Mouse (Mus musculus) layer of hippocampus, adult 11-12 months (tissue): ENCODE measurements around the gene Cmbl.
"Not testable (repeated sequence)": the region's sequence is repeated elsewhere in the genome, so short reads cannot be mapped to it uniquely, and the experiment has no call there.

Experiments
- DNase-seq: peaks from one replicate; pipeline ENCODE4 v3.0.0; 2022; ENCODE audit warnings: low spot score

Gene Cmbl

DNA sequence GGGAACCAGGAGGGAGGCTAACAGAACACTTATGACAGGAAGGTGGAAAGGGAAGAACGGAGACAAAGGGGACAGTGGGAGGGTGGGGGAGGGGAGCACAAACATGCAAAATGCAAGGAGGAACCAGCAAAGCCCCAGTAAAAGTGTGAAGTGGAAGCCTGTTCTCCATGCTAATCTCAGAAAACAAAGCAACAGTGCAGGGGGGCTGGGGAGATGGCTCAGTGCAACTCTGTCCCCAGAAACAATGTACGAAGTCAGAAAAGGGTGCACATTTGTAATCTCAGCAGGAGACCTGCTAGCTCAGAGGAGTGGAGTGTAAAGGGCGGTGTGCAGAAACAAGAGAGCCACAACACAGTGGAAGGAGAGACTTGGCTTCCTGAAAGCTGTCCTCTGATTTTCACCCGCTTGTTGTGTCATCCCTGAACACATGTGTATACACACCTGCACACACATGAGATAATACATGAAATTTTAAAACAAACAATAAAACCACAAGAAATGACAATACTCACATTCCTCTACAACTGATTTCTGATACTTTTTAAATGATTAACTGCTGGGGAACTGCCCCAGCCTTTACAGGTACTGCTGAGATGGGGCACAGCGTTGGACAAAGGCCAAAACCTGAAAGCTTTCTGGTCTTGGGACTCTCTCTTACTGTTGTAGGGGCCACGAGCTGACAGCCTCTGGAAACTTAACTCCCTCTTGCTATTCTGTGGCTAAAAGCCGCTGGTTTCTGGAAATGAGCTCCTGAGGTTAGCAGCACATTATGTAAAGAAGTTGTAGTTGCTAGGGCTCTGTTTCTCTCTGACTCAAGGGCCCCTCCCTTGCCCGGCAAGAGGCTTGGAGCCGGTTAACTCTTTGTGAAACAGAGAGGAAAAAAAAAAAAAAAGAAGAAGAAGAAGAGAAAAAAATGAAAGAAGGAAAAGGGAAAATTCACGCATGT is 22.9 kb upstream of the Cmbl start:
- DNase-seq = no peak

DNA sequence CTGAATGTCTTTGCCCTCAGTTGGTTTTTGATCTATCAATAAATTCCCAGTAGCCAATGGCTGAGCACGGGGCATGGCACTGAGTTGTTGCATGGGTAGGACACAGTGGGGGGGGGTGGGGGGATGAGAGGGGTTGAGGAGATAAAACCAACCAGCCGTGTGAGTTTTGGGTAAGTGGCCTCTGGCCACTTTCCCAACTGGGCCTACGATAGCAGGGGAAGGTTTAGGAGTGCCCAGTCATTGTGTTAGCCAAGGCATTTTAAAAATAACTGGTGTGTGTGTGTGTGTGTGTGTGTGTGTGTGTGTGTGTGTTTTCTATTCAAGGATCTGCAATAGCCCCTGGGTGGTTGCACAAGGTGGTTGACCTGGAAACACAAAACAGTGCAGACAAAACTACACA is 21.9 kb upstream of the Cmbl start:
- DNase-seq = no peak

DNA sequence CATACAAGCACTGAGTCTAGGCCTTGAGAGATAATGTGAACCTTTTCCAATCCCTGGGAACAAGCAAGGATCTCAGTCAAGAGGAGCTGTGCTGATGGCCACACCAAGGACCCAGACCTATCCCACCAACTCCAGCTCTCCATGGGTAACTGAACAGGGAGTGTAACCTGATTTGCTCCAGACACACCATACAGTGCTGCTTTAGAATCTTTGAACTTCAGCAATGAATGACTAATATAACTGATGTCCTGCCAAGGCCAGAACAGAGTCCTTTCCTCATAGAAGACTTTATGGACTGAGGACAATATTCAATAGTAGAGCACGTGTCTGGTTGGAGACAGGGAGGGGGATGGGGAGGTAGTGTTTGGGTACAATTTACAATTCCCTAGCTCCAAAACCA is 20.1 kb upstream of the Cmbl start:
- no peak for DNase-seq

DNA sequence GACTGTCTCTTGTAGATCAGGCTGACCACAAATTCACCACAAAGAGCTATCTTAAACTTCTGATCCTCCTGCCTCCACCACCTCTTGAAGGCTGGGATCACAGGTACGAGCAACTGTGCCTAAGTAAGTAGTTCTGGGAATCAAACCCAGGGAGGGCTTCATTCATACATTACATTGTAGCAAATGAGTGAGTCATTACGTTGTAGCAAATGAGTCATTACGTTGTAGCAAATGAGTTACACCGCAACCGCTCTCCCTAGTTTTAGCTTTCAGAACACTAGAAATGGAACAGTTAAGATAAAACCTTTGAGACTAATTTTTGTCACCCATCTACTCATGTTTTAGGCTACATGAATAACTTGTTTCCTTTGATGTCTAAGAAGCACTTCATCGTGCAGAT is 18.9 kb upstream of the Cmbl start:
- no peak for DNase-seq

DNA sequence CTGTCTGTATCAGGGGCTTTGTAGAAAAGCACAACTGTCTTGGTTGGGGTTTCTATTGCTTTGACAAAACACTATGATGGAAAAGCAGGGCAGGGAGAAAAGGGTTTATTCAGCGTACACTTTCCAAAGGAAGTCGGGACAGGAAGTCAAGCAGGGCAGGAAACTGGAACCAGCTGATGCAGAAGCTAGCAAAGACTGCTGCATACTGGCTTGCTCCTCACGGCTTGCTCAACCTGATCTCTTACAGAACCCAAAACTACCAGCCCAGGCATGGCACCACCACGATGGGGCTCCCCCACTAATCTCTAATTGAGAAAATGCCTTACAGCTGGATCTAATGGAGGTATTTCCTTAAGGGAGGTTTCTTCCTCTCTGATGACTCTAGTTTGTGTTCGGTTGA is 17.8 kb upstream of the Cmbl start:
- DNase-seq = no peak

DNA sequence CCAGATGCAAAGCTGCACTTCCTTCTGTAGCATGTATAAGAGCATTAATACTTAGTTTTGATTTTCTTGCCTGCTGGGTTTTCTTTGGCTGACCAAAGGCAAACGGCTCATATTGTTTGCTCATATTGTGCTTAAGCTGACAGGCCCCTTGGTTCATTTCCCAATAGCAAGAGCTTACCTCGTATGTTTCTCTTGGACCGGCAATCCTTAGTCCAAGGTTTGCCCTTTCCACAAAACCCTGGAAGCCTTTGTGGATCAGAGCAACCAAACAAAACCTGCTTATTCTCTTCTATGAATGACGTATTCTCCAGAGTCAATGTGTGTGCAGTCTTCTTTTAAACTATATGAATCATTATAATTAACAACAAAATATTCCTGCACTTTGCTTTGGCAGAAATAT is 14.8 kb upstream of the Cmbl start:
- DNase-seq = no peak

DNA sequence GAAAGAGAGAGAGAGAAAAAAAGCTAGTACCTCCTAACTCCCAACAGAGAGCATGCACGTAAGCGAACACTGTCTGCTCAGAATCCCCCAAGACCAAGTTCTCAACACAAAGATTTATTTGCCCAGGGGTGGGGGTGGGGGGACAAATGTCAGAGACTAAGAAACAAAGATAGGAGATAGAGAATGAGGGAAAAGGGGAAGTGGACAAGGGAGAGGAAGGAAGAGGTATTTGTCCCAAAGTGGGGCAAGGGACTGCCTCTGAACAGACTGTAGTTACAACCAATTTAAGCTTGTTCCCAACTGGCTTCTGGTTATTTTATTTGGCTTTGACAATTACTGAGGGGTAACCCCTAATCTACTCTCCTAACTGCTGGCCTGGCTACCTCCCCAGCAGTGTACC is 10.3 kb upstream of the Cmbl start:
- DNase-seq = no peak

DNA sequence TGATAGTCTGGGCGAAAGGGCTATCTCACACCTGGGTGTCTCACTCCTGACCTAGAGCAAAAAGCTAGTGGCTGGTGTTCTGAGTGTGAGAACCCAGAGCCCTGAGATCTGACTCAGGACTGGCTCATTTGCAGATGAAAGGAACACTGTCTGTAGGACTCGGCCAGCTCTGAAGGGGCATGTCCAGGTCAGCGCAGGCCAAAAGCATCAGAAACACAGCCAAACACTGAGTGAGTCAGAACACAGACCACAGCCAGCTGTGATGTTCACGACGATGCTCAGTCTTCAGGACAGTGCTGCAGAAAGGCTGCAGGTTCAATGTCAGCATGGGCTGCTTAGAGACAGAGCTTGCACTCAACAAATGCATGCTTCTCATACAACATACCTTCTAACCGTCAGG is 3.8 kb upstream of the Cmbl start:
- no peak for DNase-seq

DNA sequence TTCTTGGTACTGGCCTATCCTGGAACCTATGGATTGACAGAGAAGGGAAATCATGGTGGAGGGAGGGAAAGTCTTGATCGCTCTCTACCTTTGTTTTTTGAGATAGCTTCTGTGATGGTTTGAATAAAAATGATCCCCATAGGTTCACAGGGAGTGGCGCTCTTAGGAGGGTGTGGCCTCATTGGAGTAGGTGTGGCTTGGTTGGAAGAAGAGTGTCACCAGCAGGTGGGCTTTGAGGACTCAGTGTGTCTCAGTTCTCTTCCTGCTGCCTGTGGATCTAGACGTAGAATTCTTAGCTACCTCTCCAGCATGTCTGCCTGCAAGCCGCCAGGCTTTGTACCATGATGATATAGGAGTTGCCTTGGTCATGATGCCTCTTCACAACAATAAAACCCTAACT is 3.2 kb upstream of the Cmbl start:
- DNase-seq = no peak

DNA sequence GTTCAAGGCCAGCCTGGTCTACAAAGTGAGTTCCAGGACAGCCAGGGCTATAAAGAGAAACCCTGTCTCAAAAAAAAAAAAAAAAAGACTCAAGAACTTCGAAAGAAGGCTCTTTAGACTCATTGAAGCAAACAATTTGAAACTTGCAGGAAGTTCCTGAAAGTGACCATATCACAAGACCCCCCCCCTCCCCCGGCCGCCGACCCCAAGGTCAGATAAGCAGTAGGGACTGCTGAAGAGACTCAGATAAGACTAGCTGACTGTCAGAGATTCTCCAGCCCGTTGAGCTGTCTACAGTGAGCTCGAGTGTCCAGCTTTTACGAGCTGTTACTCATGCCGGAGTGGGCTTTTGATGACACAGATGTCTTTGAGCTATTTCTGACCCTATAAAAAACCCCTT is 2.3 kb upstream of the Cmbl start:
- no peak for DNase-seq

DNA sequence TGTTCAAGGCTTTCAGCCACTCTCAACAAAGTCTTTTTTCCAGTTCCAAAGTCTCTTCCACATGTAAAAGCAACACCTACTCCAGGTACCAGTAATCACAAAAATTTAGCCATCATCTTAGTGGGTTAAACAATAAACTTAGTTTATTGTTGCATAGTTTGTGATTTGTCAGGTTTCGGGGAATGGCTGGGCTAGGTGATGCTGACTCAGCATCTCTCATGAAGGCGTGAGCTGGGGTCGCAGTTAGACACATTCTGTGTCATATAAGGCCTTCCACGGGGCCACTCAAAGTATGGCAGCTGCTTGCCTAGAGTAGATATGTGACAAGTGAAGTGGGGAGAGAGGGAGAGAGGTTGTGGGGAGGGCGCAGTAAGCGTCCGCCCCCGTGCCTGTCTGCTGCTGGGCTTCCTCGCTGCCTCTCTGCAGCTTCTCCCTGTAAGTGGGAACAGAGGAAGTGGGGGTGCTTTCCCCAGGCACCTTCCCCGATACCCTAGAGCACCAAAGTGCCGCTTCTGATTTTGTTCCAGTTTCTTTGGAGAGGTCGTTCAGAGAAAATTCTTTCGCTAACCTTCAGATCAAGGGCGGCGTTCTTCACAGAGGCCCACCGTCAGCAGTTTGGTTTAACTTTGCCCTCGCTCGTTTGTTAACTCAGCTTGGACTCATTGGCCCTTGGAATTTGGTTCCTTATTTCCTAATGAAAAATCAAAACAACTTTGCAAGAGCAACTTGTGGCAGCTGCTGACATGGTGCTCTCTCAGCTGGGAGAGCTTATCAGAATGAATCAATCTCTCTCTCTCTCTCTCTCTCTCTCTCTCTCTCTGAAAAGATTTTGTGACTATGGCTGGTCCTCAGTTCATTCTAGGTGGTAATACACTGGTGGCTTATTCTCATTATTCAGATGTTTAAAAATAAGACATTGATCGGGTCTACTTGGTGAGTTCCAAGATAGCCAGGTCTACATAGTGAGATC is 1.3 kb upstream of the Cmbl start:
- no peak for DNase-seq

DNA sequence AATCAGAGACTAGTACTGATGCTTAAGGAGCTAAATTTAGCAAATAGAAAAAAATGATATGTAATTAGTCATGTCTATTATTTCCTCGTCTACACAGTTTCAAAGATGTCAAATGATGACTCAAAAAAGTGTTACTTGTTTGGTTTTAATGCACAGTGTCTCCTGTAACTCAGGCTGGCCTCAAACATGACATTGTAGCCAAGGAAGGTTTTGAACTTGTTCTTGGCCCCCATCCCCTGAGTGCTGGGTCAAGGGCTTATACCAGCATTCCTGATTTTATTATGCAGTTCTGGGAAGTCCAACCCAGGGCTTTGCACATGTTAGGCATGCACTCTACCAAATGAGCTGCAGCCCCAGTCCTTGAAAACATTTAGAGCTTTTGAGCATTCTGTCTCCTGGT is 597 bp downstream of the Cmbl start:
- DNase-seq = no peak

DNA sequence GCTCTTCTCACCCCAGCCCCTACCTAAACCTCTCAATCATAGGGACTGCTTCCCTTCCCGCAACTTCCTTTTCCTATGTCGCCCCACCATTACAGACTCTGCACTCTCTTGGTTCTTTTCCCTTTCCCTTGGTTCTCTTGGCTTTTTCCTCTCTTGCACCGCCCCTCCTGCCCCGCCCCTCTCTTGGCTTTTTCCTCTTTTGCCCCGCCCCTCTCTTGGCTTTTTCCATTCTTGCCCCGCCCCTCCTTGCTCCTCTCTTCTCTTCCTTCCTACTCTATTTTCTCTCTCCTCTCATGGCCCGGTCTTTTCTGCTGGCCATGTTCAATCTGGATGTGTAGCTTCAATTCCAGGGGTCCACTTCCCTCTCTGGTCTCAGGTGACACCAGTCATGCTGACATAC is 2.2 kb downstream of the Cmbl start:
- no peak for DNase-seq

DNA sequence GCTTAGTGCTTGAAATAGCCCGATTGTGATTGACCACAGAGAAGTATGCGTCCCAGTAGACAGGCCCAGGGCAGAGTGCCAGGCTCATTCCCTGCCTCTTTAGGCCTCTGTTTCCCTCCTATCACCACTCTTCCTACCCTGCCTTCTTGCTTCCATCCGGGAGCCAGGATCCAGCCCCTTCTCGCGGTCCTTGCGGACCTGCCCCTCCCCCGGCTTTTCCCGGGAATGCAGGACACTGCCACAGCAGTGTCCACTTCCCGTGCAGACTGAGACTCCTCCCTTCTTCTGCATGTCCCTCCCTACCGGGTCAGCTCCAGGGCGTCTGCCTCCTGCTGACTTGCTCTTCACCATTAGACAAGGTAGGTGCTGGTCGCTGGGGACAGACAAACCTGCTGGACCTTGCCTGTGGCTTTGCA is 3.4 kb downstream of the Cmbl start:
- no peak for DNase-seq

DNA sequence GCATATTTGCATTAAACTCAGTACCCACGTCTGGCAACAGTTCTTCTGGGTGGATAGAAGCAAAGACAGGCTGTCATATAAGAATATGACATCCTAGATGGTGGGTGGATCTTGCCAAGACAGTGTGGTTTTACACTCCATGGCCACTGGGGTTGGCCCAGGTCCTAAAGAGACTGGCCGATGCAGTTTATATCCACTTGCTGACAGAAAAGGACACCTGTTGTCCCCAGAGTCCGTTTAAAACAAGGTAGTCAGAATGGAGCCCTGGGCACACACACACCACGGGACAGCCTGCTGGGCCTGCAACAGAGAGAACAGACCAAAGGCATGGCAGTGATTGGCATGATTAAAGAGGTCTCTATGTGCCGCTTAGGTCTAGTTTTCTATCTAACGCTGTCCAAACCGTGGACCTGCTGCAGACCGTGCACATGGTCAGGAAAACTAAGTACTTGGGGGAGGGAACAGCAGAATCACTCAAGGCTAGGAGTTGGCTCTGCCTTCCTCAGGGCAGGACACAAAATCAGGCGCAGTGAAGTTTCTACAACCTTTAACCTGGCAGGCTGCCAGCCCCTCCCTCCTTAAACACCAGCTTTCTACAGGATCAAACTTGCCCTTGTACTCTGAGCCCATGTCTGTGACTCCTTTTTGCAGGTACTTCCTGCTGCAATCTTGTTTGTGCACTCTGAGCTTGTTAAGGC is 4.3 kb downstream of the Cmbl start:
- DNase-seq = no peak

DNA sequence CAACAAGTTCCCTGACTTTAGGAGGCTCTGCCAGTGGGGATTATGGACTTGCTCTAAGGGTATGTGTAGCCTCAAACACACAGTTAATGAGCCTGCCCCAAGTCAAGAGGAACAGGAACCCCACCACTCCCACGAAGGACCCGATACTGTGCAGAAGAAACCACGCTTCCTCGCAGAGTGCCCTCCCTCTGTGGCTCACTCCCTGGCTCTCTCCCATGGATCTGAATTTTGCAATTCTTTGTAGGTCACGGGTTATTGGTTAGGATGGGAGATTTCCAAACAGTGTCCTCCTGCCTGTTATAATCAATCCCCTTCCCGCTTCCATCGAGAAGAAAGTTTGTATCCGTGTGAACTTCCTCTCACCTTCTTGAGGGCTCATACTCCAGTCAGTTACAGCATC is 5.8 kb downstream of the Cmbl start:
- DNase-seq = no peak

DNA sequence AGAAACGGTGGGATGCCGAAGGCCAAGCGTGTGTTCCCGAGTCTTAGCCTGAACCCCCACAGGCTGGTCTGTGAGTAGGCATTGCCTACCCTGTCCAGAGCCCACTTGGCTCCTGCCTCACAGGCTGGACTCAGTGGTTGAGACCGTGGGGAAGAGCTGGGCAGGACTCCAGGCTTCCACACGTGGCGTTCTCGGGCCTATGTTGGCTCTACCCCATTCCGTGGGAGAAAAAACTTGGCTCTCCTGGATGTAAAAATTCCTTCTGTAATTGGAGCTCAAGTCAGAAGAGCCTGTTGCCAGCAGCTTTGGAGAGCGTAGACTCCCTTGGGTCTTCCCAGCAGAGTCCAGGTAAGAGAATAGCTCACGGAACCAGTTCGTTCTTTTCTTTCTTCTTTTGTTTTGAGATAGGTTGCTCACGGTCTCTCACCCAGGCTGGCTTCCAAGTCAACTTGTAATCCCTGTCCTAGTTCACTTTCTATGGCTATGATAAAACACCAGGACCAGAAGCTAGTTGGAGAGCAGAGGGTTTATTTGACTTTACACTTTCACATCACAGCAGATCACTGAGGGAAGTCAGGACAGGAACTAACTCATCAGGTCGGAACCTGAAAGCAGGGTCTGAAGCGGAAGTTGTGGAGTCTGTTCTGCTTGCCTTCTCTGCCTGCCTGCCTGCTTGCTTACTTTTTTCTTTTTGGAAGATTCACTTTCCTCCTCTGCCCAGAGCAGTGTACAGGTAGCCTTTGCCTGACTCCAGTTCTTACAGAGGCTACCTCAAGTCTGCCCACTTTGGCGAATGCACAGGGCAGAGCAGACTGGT is 6.9 kb downstream of the Cmbl start:
- DNase-seq = no peak

DNA sequence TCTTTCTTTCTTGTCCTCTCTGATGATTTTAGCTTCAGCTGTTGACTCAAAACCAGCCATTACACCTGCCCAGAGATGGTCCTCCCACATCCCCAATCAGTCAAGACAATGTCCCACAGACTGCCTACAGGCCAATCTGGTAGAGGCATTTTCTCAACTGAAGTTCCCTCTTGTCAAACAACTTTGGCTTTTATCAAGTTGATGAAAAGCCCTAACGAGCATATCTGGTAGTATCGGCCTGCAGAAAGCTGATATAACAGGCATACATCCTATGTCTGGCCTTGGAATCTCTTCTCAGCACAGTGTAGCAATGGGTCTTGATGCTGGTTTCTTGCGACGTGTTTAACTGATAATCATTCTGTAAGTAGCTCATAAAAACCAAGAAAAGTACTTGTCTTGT is 8.1 kb downstream of the Cmbl start:
- no peak for DNase-seq

DNA sequence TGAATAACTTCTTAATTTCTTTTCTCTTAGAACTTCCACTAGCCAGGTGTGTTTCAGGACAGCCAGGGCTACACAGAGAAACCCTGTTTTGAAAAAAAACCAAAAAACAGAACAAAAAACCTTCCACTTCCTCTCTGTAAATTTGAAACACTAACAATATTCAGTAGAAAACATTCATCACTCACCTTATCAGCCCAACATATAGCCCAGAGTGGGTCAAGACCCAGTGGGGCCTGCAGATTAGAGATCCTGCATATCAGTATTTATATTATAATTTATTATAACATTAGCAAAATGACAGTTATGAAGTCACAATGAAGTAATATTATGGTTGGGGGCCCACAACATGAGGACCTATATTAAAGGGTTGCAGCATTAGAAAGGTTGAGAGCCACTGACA is 8.5 kb downstream of the Cmbl start:
- DNase-seq = no peak

DNA sequence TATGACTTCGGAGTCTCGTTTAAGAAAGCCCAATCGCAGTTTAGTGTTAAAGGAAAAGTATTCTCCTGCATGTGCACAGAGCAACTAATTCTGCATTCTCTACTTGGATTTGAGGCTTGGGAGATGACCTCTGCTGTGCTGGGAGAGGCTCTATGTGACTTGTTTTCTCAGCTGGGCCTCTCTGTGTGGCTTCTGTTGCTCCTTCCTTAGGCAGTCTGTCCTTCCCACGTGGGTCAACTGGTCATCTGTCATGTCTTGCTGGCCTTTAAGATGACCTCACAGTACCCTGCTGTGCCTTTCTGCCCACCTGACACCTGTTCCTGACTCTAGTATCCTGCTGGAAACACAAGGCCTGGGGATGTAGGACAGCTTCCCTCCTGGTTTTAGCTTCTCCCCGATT is 10.9 kb downstream of the Cmbl start:
- no peak for DNase-seq

DNA sequence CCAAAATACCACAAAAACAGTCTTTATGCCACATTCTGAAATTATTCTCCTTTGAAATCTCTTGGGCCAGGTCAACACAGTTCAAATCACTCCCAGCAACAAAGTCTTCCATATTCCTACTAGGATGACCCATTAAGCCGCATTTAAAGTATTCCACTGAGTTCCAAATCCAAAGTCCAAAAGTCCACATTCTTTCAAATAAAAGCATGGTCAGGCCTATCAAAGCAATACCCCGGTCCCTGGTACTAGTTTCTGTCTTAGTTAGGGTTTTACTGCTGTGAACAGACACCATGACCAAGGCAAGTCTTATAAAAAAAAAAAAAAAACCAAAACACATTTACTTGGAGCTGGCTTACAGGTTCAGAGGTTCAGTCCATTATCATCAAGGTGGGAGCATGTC is 15.9 kb downstream of the Cmbl start:
- not testable (repeated sequence) for DNase-seq
